ENCODE assay signal across 9 mouse cellular contexts in the genomic region with DNA sequence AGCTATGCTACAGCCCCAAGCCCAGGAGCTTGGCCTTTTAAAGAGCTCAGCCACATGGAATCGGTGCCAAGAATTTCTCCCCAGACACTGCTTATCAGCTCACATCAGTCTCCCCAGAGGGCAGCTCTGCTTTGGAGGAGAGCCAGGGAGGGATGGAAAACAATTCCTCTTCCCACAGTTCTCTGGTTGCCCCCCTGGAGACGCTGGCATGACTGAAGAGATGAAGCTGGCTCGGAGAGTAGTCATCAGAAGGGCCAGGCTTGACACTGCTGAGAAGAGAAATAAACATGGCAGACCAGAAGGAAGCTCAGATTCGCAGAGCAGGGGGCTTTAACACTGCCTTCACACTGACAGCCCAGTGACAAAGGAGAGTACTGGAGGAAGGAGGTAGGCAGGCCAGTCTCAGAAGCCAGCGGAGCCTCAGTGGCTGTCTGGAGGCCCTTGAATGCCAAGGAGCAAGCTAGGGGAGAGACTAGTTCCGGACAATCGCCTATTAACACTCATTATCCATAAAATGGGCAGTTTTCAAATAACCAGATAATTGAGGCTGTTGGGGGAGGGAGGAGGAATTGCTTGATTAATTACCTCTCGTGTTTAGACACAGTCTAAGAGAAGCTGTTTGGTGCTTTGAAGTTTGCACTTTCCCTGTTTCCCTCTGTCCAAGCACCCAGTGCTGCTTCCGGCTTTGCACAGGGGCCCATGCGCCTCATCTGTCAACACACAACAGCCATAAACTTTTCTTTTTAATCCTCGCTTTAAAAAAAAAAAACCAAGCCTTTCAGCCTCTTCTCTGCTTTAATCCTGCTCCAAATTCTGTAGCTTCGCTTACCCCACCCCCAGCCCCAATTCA.
A peak's percentile ranks its signal among the peaks of the same experiment; 100 is the strongest.
DNase-seq lines count a peak whose midpoint lies in the region; ATAC-seq and TF ChIP-seq lines count a peak whose summit lies in the region.
"Had no signal": no experiment of that assay in that cellular context is flagged by ENCODE, and none has a peak within 500 bp of the region (broad histone marks: within the 10 kb centered on the region; RNA-seq: fewer than 3 reads in every experiment).

No protein-coding gene starts in this region.

- H3K4me3 ChIP-seq in forebrain, embryonic 12.5 days (replicated peaks), result no peak overlapping the region
- no peak overlapping the region for H3K4me3 ChIP-seq in limb, embryonic 14.5 days (replicated peaks; ENCODE audit: low read length)
- H3K4me3 ChIP-seq in thymus, adult 2 months (ENCODE audit: control insufficient read depth, insufficient read depth, low read length), result no peak overlapping the region

- H3K9ac ChIP-seq in forebrain, embryonic 12.5 days, result no peak overlapping the region
- no peak overlapping the region for H3K9ac ChIP-seq in limb, embryonic 14.5 days (ENCODE audit: low read depth, low read length, severe bottlenecking)

- peaks cover 17% of the 10 kb centered on the region for H3K27me3 ChIP-seq in forebrain, embryonic 12.5 days
- no peaks in the 10 kb centered on the region for H3K27me3 ChIP-seq in limb, embryonic 14.5 days (ENCODE audit: control insufficient read depth, insufficient read depth, low read length)
- H3K27me3 ChIP-seq in thymus, adult 2 months (ENCODE audit: control insufficient read depth, insufficient read depth, low read length), result no peaks in the 10 kb centered on the region

- peak overlapping the region; percentile 2; the same call in 1 of the 2 replicates for H3K27ac ChIP-seq in forebrain, embryonic 12.5 days
- no peak overlapping the region for H3K27ac ChIP-seq in limb, embryonic 14.5 days (replicated peaks; ENCODE audit: low read depth, low read length)
- H3K27ac ChIP-seq in thymus, adult 2 months (ENCODE audit: control insufficient read depth, insufficient read depth, low read length), result no peak overlapping the region

- DNase-seq in 3T3-L1 (ENCODE audit: low read depth, low spot score) (peak; percentile 53), NIH3T3 (ENCODE audit: low read depth) (peak; percentile 76)
- peak; percentile 36 for DNase-seq in limb, embryonic 14.5 days (ENCODE audit: low spot score)
- no peak for DNase-seq in spleen, postnatal 36 days (ENCODE audit: low spot score in 2 of 2)
- DNase-seq in right cerebral cortex, postnatal 4 days, result no peak
- no peak for DNase-seq in thymus, adult 2 months
- no peak for DNase-seq in thymus, postnatal 36 days
- DNase-seq: liver had no signal

- WGBS in forebrain, embryonic 12.5 days, result 23% methylated on average over 12 of the region's 12 CpGs
- 20% methylated on average over 12 of the region's 12 CpGs for WGBS in limb, embryonic 14.5 days
- WGBS in thymus, adult 2 months, result 89% methylated on average over 12 of the region's 12 CpGs

- H3K4me1 ChIP-seq in forebrain, embryonic 12.5 days, result peaks cover 22% of the 10 kb centered on the region
- peaks cover 8% of the 10 kb centered on the region for H3K4me1 ChIP-seq in limb, embryonic 14.5 days (ENCODE audit: control insufficient read depth, insufficient read depth, low read length)
- no peaks in the 10 kb centered on the region for H3K4me1 ChIP-seq in thymus, adult 2 months (replicated peaks; ENCODE audit: control insufficient read depth, insufficient read depth, low read length)

- TF ChIP-seq CTCF in thymus, adult 2 months (IDR thresholded peaks at IDR 0.05; ENCODE audit: borderline replicate concordance, control insufficient read depth, extremely low read depth, insufficient read depth, low read length, poor library complexity), result no peak

- H3K4me2 ChIP-seq in forebrain, embryonic 12.5 days, result no peak overlapping the region; the same call in 1 of the 2 replicates
- no peak overlapping the region for H3K4me2 ChIP-seq in limb, embryonic 14.5 days (replicated peaks; ENCODE audit: low read depth, low read length, severe bottlenecking)

- H3K36me3 ChIP-seq in forebrain, embryonic 12.5 days (replicated peaks), result no peaks in the 10 kb centered on the region
- no peaks in the 10 kb centered on the region for H3K36me3 ChIP-seq in limb, embryonic 14.5 days (ENCODE audit: control insufficient read depth, insufficient read depth, low read length)
- no peaks in the 10 kb centered on the region for H3K36me3 ChIP-seq in thymus, adult 2 months (ENCODE audit: control insufficient read depth, insufficient read depth, low read length)

- peak; percentile 49; the same call in 1 of the 2 replicates for ATAC-seq in forebrain, embryonic 12.5 days (ENCODE audit: low FRiP score)
- ATAC-seq in limb, embryonic 14.5 days (ENCODE audit: low FRiP score, low read depth), result peak; percentile 19; the same call in 1 of the 2 replicates

- H3K9me3 ChIP-seq in forebrain, embryonic 12.5 days, result no peaks in the 10 kb centered on the region
- no peaks in the 10 kb centered on the region for H3K9me3 ChIP-seq in limb, embryonic 14.5 days (ENCODE audit: control insufficient read depth, low read length)

- no peak for TF ChIP-seq POLR2A in limb, embryonic 14.5 days (IDR thresholded peaks at IDR 0.05; ENCODE audit: borderline replicate concordance, extremely low read depth, insufficient read depth, insufficient read length)
- TF ChIP-seq POLR2A in thymus, adult 2 months (IDR thresholded peaks at IDR 0.05; ENCODE audit: control insufficient read depth, extremely low read depth, insufficient read depth, low read length, poor library complexity), result no peak

Comparison
In these comparisons a context has a peak if more than half of its experiments do, and no peak if none do; other contexts are left out.
1. DNase-seq: peak in 3T3-L1 (single experiment), NIH3T3 (single experiment) and limb, embryonic 14.5 days (single experiment); none in spleen, postnatal 36 days (0 of 2), right cerebral cortex, postnatal 4 days (single experiment), thymus, adult 2 months (single experiment) and thymus, postnatal 36 days (0 of 2).